Mouse (Mus musculus) kidney, adult 2 months (tissue): ENCODE measurements around the gene Rhot1.

Source experiments
- CTCF ChIP-seq: fragments of 200-500 bp; conservative IDR thresholded peaks from 2 replicates; pipeline ENCODE4 v1.5.1; 2011; ENCODE audit warnings: low read depth, mild to moderate bottlenecking, control low read depth, low read length, moderate library complexity, mixed read lengths; ENCODE audit not compliant: insufficient read depth, insufficient read length
- POLR2A ChIP-seq: fragments of 200-500 bp; IDR thresholded peaks from one replicate; pipeline ENCODE4 v1.6.1; 2011; ENCODE audit warnings: low read depth, low read length, control low read depth

DNA sequence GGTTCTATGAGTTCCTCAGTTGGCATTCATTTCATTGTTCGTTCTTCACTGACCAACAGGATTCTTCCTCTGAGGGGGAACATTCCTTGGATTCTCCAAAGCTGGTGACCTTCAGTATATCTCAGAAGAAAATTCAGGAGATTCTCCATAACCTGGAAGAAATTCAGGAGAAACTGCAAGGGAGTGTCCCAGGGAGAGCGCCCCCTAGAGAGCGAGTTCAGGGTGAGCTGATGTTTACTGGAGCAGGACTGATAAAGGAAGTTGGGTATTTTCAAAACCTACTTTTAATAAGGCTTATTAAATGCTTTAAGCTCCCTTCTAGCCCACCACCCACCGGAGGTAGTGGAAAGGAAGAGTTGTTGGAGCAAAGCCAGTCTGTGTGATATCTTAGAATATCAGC, 15.0 kb upstream of the Rhot1 start:
- TF ChIP-seq POLR2A (no peak), CTCF (peak; percentile 42; the same call in 1 of the 2 replicates)
